Mouse (Mus musculus) cerebellum, postnatal 4 days (tissue): ENCODE results near the gene Msantd3.

Experiments used
- DNase-seq, 2 experiments: peaks; one replicate each; pipeline ENCODE4 v3.0.0; 2022; ENCODE audit warnings: low spot score in 2 of 2, mixed read lengths in 1 of 2

Msantd3 gene

GRCm38 (mm10) chr4:48539841-48540575 is at the start of gene Msantd3:
Gene Msantd3, plus strand, starts transcription at chr4:48539935.
- DNase-seq, result peak in 1 of 2 experiments; percentile 68

GRCm38 (mm10) chr4:48491290-48491743 is 48.4 kb upstream of the Msantd3 start:
- DNase-seq, result no peak

- DNase-seq, result no peak
Observed at GRCm38 (mm10) chr4:48492510-48492909, 47.2 kb upstream of the Msantd3 start.

DNA sequence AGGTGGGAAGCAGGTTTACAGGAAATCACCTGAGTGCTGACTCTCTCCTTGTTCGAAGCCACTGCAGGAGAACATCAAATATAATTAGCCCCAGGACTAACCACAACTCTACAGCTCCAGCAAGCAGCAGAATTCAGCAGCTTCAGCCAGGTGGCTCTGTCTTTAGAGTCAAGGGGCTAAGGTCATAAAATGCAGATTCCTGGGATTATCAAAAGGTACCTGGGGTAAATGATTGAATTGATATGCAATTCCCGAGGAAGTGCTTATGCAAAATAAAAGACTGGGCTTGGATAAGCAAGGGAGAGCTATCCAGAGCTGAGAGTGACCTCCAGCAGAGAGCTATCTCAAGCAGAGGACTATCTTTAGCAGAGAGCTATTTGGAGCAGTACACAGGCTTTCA is 28.9 kb upstream of the Msantd3 start:
- DNase-seq, result no peak

DNA sequence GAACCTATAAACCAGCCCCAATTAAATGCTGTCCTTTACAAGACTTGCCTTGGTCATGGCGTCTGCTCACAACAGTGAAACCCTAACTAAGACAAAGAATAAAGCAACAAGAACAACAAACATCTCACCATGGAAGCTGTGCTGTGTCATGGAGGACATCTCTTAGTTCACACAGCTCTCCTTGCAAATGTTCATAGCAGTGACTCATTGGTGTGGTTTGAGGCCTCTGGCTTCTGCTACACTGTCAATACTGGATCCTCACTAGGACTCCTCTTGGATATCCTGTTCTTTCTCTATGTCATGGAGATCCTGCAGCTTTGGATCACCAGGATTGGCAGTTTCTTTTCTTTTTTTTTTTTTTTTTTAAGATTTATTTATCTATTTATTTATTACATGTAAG is 10.2 kb upstream of the Msantd3 start:
- no peak for DNase-seq

DNA sequence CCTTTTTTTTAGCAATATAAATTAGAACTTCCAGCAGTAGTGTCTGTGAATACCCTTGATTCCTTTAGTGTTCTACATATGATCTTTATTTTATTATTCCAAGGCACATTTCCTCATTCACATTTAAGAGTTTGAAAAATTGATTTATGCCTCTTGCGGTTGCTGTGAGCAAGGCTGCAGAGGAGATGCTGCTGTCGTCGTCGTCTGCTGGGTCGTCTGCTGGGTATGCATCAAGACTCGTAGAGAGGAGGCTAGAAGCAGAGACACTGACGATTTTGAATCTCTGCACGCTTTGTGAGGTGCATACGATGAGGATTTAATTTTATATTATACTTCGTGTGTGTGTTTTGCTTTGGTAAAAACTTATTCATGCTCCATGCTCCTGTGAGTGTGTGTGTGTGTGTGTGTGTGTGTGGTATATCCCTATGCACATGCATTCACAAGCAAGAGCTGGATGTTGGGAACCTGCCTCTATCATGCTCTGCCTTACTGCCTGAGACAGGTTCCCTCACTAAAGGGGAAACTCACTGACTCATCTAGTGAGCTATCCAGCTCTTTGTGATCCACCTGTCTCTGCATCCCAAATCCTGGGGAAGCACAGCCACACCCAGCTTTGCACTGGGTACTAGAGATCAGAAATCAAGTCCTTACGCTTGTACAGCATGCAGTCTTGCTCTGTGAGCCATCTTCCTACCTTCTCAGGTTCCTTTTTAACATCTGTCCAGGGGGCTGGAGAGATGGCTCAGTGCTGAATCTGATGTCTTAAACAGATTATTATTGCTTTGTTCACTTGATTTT is 7.7 kb upstream of the Msantd3 start:
- DNase-seq, result no peak

DNA sequence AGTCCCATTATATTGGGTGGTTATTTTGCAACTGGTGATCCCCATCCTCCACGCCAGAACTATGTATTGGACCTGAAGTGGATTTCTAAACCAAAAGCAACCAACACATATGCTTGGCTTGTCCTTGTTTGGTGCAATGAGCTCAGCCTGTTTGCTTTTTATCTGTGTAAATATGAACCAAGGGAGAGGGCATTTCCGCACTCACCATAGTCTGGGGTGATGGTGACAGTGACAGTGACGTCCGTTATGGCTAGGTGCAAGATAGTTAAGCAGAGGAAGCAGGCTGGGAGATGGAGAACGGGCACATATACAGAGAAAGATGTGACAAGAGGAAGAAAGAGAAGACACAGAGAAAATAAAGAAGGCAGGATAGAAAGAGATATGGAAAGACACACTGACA is 3.5 kb upstream of the Msantd3 start:
- no peak for DNase-seq

DNA sequence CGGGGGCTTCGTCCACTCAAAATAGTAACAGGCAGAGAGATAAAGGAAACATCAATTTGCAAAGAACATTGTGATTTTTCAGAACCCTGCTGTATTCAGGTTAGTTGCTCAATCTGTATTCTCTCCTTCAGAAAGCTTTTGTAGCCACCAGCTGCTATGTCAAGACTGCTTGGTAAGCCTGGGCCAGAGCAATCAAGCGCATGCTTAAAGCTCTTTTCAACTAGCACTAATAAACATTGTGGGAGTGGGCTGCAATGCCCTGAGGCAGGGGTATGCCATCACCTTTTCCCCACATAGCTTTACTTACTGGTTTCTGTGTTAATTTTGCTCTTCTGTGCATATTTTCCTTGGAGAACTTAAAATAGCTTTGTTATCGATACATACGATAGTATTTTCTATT is 2.7 kb upstream of the Msantd3 start:
- DNase-seq, result no peak

GRCm38 (mm10) chr4:48538581-48538980 is 1.2 kb upstream of the Msantd3 start:
- no peak for DNase-seq

DNA sequence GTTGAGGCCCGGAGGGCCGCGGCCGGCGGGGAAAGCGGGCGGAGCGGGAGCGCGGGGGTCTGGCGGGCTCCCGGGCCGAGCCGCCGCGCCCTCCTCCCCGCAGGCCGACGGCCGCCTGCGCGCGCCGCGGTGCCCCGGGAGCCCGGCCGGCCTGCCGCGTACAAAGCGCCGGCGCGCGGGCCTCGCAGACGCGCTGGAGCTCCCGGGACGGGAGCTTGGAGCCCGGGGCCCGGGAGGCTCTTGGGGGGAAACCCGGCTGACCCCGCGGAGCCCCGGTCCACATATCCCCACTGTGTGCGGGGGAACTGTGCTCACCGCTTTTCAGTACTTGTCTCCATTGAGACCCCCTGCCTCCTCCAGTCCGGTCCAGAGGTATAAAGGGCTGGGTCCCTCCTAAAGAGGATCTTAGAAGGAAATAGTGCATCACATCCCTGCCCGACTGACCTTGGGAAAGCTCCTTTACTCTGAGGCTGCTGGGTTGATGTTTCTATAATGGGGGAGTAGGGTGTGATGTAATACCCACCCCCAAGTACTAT is 909 bp downstream of the Msantd3 start:
- peak in 1 of 2 experiments; percentile 46 for DNase-seq

DNA sequence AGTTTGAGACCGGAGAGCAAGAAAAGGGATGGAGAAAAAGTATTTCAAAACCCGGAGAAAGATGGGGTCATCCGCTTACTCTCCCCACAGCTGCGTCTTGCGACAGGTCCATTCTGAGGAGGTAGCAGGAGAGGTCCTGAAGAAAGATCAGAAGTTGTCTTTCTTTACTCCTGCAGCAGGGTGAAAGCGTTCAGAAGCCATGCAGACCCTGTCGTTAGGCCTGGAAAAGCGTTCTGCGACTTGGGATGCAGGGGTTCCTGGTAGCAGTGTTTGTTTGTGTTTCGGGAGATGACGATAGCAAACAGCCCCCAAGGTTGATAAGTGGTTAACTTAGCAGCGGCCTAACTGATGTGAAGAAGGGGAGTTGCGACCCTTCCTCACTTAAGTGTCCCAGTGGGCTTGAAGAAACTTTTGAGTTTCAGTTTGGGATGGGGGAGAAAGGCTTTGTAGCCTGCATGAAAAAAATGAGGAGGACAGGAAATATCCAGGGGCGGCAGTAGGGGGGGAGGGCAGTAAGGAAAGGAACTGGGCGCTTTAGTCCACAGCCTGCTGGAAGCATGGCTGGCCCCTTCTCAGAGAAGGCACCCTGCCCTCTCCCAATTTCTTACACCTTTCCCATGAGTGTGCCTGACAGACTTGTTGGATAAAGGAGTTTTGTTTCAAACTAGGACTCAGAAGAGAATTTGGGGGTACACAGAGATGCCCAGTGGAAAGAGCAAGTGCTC is 2.0 kb downstream of the Msantd3 start:
- no peak for DNase-seq

- no peak for DNase-seq
Observed at GRCm38 (mm10) chr4:48542351-48542750, 2.6 kb downstream of the Msantd3 start.

DNA sequence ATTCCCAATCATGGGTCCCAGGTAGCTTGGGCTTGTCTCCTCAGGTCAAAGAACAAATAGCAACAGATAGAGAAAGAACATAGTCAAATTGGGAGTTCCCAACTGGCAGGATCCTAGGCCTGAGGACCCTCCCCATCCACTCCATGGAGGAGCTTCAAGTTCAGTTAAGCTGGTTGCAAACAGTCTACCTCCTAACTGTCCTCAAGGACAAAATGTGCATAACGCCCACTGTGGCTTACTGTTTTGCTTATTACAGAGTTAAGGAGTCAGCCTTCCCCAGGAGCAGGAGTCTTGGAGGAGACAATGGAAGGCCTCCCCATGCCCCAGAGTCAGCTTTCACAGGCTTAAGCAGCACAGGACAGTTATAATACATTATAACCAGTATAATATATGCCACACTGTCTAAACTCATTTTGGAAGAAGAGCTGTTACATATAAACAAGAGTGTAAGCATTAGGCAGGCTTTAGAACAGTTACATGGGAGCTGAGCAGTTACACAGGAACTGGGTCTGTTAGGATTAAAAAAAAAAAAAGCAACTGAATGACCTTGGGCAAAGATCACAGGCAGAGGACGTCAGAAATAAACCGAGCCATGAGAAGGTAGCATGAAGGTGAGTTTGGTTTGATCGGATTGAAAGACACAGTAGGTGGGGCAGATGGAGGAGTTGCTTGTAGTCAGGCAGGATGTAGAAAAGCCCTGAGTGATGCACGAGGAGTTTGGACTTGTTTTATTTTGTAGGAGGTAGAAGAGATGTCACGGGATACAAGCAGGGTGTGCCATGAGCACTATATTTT is 3.5 kb downstream of the Msantd3 start:
- no peak for DNase-seq

DNA sequence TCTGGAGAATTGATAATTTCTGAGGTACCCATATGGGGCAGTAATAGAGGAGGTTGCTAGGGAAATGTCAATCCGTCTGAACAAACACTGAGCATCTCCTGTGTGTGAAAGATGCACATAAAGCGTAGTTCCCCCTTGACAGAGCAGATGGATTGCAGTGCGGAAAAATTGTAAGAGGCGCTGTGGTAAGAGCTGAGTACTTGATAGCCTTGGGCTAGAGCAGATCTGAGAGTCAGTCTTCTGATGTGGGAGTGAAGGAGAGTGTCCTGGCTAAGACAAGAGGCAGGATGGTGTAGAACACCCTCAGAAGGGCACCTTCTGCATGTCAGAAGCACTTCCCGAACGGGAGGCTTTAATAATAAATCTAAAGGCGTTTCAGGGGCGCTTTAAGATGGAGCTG is 4.4 kb downstream of the Msantd3 start:
- DNase-seq, result no peak

GRCm38 (mm10) chr4:48545966-48546365 is 6.2 kb downstream of the Msantd3 start:
- DNase-seq, result no peak

GRCm38 (mm10) chr4:48546568-48547496 is 7.1 kb downstream of the Msantd3 start:
- DNase-seq, result no peak

DNA sequence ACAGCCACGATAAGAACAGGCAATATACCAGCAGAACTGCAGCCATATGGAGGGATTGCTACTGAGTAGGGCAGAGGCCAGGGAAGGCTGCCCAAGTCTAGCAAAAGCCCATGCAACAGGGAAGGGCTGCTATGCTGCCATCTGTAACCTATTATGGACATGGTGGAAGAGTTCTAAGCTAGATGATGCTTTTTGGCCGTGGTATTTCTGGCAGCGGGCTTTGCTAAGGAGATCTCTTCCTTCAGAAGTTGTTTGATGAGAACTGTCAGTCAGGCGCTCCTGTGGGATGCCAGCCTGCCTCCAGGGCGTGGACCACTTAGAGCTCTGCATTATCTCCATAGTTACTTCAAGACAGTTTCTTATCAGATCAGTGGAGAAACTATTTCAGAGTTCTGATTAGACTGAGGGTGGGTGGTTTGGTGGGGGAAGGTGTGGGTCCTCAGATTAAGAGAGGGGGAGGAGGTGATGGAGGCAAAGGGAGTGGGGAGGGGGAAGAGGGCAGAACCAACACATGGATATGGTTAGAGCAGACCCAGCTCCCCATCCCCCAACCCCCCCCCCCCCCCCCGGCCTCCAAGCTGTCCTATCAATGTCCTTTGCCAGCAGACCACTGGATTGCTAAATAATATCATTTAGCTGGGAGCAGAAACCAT is 8.8 kb downstream of the Msantd3 start:
- DNase-seq, result peak in 1 of 2 experiments; percentile 22

DNA sequence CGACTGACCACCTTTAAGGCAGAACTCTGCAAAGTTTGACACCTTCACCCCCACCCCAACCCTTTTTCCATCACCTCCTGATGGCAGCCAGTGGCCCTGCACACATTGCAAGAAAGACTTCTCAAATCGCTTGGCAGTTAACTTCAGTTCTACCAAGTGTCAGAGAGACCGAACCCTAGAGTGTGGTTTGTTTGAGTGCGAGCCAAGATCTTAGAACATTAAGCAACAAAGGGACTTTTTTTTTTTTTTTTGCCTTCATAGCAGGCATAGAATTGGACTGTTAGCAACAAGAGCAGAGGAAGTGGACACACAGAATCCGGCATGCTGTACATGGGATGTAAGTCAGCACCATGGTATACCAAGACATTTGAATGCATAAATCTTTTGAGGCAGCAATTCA is 9.9 kb downstream of the Msantd3 start:
- DNase-seq, result no peak

GRCm38 (mm10) chr4:48552486-48553064 is 12.8 kb downstream of the Msantd3 start:
- no peak for DNase-seq
